Mouse (Mus musculus): ENCODE results near the gene Tnik.

Tnik gene

GRCm38 (mm10) chr3:28263002-28263947 is at the start of gene Tnik:
TSS of gene Tnik (plus strand) at chr3:28263214.
- DNase-seq (ENCODE audit: low read depth, low spot score): peak; percentile 90

- DNase-seq (ENCODE audit: low read depth, low spot score): no peak
Measured at GRCm38 (mm10) chr3:28214886-28215311, 48.1 kb upstream of the Tnik start.

GRCm38 (mm10) chr3:28217001-28217400 is 46.0 kb upstream of the Tnik start:
- DNase-seq (ENCODE audit: low read depth, low spot score): no peak

- no peak for DNase-seq (ENCODE audit: low read depth, low spot score)
Measured at GRCm38 (mm10) chr3:28219533-28219932, 43.5 kb upstream of the Tnik start.

- no peak for DNase-seq (ENCODE audit: low read depth, low spot score)
Measured at GRCm38 (mm10) chr3:28219964-28220363, 43.0 kb upstream of the Tnik start.

GRCm38 (mm10) chr3:28224437-28225356 is 38.3 kb upstream of the Tnik start:
- DNase-seq (ENCODE audit: low read depth, low spot score): no peak

- DNase-seq (ENCODE audit: low read depth, low spot score): no peak
Measured at GRCm38 (mm10) chr3:28225357-28225905, 37.6 kb upstream of the Tnik start.

GRCm38 (mm10) chr3:28226181-28226580 is 36.8 kb upstream of the Tnik start:
- no peak for DNase-seq (ENCODE audit: low read depth, low spot score)

GRCm38 (mm10) chr3:28228930-28229329 is 34.1 kb upstream of the Tnik start:
- DNase-seq (ENCODE audit: low read depth, low spot score): no peak

- DNase-seq (ENCODE audit: low read depth, low spot score): no peak
Measured at GRCm38 (mm10) chr3:28229503-28229902, 33.5 kb upstream of the Tnik start.

- DNase-seq (ENCODE audit: low read depth, low spot score): no peak
Measured at GRCm38 (mm10) chr3:28232885-28233284, 30.1 kb upstream of the Tnik start.

- no peak for DNase-seq (ENCODE audit: low read depth, low spot score)
Measured at GRCm38 (mm10) chr3:28234179-28234578, 28.8 kb upstream of the Tnik start.

GRCm38 (mm10) chr3:28236689-28237088 is 26.3 kb upstream of the Tnik start:
- DNase-seq (ENCODE audit: low read depth, low spot score): no peak

- DNase-seq (ENCODE audit: low read depth, low spot score): no peak
Measured at GRCm38 (mm10) chr3:28238136-28238535, 24.9 kb upstream of the Tnik start.

GRCm38 (mm10) chr3:28242561-28242960 is 20.5 kb upstream of the Tnik start:
- DNase-seq (ENCODE audit: low read depth, low spot score): no peak

- DNase-seq (ENCODE audit: low read depth, low spot score): no peak
Measured at GRCm38 (mm10) chr3:28244244-28244890, 18.6 kb upstream of the Tnik start.

- no peak for DNase-seq (ENCODE audit: low read depth, low spot score)
Measured at GRCm38 (mm10) chr3:28248255-28248957, 14.6 kb upstream of the Tnik start.

- DNase-seq (ENCODE audit: low read depth, low spot score): no peak
Measured at GRCm38 (mm10) chr3:28255711-28256110, 7.3 kb upstream of the Tnik start.

GRCm38 (mm10) chr3:28262371-28263001 is 528 bp upstream of the Tnik start:
- no peak for DNase-seq (ENCODE audit: low read depth, low spot score)

Data from brain, embryonic 18.5 days (tissue).